Comparison of ENCODE assay signal across 8 mouse cellular contexts in genomic region chr4:10896859-10897258, GRCm38 (mm10). TPM values are rescaled to one million over a fixed set of nuclear protein-coding genes. Genes with fewer than 3 reads are reported as not detected.
DNase-seq lines count a peak whose midpoint lies in the region; ATAC-seq lines count a peak whose summit lies in the region.

No protein-coding gene starts in this region.

- ATAC-seq in heart, embryonic 15.5 days (replicated peaks; ENCODE audit: insufficient number of reproducible peaks, insufficient read depth, low FRiP score, low read depth), result peak; percentile 50; the same call in 1 of the 2 replicates
- peak; percentile 94 for ATAC-seq in CD4-positive, CD25-positive, alpha-beta regulatory T cell, adult 4 months
- ATAC-seq in erythroid progenitor cell, adult 5-6 weeks (replicated peaks; ENCODE audit: low FRiP score, poor library complexity, severe bottlenecking), result peak; percentile 75; the same call in 1 of the 2 replicates

- H3K4me3 ChIP-seq in heart, embryonic 15.5 days, result no peak overlapping the region

- H3K9ac ChIP-seq in heart, embryonic 15.5 days, result no peak overlapping the region

- no peaks in the 10 kb centered on the region for H3K4me1 ChIP-seq in heart, embryonic 15.5 days (replicated peaks)

- peaks cover 23% of the 10 kb centered on the region for H3K36me3 ChIP-seq in heart, embryonic 15.5 days

- H3K27ac ChIP-seq in heart, embryonic 15.5 days, result no peak overlapping the region

- no peaks in the 10 kb centered on the region for H3K9me3 ChIP-seq in heart, embryonic 15.5 days (replicated peaks)

- no peak overlapping the region for H3K4me2 ChIP-seq in heart, embryonic 15.5 days

- no peaks in the 10 kb centered on the region for H3K27me3 ChIP-seq in heart, embryonic 15.5 days

- no peak for DNase-seq in heart, postnatal 4 days
- DNase-seq in lung, postnatal 36 days, result peak; percentile 47
- DNase-seq in yolk sac, embryonic 10.5 days (ENCODE audit: low spot score), result no peak
- no peak for DNase-seq in spleen, postnatal 10 days (ENCODE audit: low spot score in 2 of 2)
- DNase-seq in layer of hippocampus, postnatal 36 days, result no peak

RNA-seq across cellular contexts. Expression of gene 2610301B20Rik, which starts 22.6 kb away (rescaled TPM):
- 20.0 and 24.6 TPM in 2 replicates for polyA plus RNA-seq in heart, embryonic 15.5 days (2015; fragmentation: Nextera tagmentation; extraction: Ambion mirVana)
- total RNA-seq in heart, postnatal 4 days (2021), result 1 to 10 TPM; 9.2 to 9.8 TPM
- polyA plus RNA-seq in CD4-positive, CD25-positive, alpha-beta regulatory T cell, adult 4 months (2017; shearing (Covaris generic)), result 1 to 10 TPM; 6.6 to 8.0 TPM
- total RNA-seq in erythroid progenitor cell, adult 5-6 weeks (2015; ENCODE audit: low replicate concordance), result 15.1 and 22.6 TPM in 2 replicates
- 6.0 and 6.2 TPM in 2 replicates for total RNA-seq in erythroid progenitor cell, adult 5-6 weeks (2017; ENCODE audit: low replicate concordance)
- total RNA-seq in layer of hippocampus, postnatal 36 days (2021), result 10 to 100 TPM; 38.9 to 40.8 TPM
